Mouse (Mus musculus) ovary, adult 18-20 months (tissue): ENCODE results near the gene Olfr1105.

ENCODE experiments used
- DNase-seq: peaks from one replicate; pipeline ENCODE4 v3.0.0; 2022; ENCODE audit warnings: low spot score, mixed read lengths

Gene Olfr1105

GRCm38 (mm10) chr2:87036431-87036830, at the start of gene Olfr1105:
Gene Olfr1105 (minus strand): TSS chr2:87036531.
- DNase-seq = no peak

DNA sequence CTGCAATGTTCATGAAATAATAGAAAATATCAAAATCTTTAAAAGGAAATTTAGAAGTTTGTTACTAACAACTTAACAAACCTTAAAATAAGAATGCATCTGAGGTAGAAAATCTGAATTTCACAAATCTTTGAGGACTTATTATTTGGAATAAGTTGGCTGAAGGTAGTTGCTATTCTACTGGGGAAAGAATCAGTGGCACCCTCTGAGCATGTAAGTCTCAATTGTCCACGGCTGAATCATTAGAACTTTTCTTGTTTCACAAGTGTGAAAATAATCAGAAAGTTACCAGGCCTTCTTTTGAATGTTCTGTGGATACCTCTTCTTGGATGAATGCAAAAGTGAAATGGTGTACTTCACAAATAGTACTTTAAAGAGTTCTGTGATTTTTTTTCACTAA, 39.4 kb upstream of the Olfr1105 start, which contains the start of gene Olfr1107:
Gene Olfr1107, minus strand, starts transcription at position 101 of the 400 bp plus-strand sequence.
- DNase-seq = no peak

GRCm38 (mm10) chr2:87052173-87052572, 15.8 kb upstream of the Olfr1105 start, which contains the start of gene Olfr1106:
Gene Olfr1106 (minus strand): TSS chr2:87052273.
- no peak for DNase-seq

DNA sequence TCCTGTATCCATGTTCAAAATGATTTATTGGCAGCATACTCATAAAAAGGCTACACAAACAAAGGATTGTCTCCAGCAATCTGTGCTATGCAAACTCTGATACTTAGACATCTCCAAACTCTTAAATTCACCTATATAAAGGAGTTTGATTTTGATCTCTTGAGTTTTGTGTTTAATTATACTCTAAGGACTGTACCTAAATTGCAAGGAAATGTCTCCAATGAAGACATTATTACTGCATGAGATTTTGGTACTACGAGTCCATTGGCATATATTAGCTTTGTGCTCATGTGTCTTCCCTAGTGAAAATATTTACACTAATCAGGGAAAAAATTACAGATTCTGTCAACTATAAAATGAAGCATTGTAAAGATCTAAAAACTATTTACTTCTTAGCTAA, 9.4 kb downstream of the Olfr1105 start, which contains the start of gene Olfr1104:
Gene Olfr1104, minus strand, starts transcription at position 101 of the 400 bp plus-strand sequence.
- DNase-seq = no peak

DNA sequence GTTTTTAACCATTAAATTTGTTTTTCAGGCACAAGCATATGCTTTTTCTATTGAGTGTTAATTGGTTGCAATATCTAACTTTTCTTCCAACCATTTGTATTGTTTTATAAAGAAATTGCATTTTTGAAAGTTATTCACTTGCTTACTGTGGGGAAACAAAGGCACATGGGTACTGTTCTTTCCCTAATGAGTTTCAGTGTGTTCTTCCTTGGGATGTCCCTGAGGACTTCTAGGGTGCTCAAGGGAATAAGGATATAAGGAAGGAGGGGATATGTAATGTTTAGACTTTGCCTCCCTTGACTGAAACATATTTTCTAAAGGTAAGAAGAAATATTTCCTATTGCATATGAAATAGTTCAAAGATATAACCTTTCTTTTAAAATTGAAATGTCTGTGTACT, 38.2 kb downstream of the Olfr1105 start, which contains the start of gene Olfr1102:
Gene Olfr1102, plus strand, starts transcription at position 301 of the 400 bp plus-strand sequence.
- DNase-seq = no peak

DNA sequence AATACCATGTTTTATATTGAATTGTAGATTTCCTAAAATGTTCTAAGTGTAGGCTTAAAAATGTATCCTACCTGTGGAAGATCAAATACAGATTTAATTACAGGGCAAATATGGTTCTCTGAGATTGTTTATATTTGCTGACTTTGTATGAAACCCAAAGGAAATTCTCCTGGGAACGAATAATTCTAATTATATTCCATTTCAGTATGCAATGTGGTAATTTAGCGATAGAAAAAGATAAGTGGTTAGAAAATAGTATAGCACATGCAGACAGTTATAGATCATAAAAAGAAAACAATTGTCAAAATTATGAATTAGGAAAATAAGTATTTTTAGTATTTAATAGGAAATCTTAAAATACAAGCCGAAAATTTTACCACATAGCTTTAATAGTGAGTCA, 45.2 kb downstream of the Olfr1105 start, which contains the start of gene Olfr1101:
Gene Olfr1101, minus strand, starts transcription at position 101 of the 400 bp plus-strand sequence.
- no peak for DNase-seq
